Mouse (Mus musculus): ENCODE results near the gene Nme7. TPM values are rescaled to one million over a fixed set of nuclear protein-coding genes. Genes with fewer than 3 reads are reported as not detected.
A peak's percentile ranks its signal among the peaks of the same experiment; 100 is the strongest.

Gene Nme7
- total RNA-seq, 4 experiments from 2014 or later, result 22.7 to 32.0 (median 28.0) TPM

DNA sequence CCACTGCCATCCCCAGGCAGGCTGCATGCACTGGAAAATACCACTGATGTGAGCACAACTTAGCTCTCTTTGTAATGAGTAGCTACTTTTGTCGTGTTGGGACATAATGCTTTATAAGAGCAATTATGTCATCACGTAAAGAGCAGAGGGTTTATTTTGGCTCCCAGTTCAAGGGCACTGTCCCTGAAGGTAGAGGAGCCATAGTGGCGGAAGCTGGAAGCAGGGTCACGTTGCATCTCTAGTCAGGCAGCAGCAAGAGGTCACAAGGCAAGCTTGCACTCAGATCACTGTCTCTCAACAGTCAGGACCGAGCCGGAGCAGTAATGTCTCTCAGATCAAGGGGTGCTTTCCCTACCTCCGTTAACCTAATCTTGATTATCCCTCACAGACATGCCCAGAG lies 123.9 kb downstream of the Nme7 start:
- no peak for DNase-seq (ENCODE audit: low spot score in 2 of 2)

DNA sequence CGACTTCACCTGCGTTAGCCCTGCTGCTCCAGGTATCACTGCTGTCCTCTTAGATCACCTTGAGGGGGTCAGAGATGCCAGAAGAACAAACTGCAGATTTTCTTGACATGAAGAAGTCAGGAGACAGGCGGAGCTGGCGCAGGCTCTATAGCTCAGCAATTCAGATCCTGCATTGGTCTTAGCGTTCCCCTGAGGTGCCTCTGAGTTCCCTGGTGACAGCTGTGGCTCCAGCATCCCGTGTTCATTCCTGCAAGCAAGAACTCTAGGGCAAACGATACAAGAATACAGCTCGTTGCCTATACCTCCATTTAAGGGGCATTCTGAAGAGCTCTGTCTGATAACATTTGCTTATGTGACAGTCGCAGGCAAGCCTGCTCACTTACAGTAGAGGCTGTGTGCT lies 124.7 kb downstream of the Nme7 start:
- no peak for DNase-seq (ENCODE audit: low spot score in 2 of 2)

GRCm38 (mm10) chr1:164432649-164433048 lies 128.7 kb downstream of the Nme7 start:
- no peak for DNase-seq (ENCODE audit: low spot score in 2 of 2)

DNA sequence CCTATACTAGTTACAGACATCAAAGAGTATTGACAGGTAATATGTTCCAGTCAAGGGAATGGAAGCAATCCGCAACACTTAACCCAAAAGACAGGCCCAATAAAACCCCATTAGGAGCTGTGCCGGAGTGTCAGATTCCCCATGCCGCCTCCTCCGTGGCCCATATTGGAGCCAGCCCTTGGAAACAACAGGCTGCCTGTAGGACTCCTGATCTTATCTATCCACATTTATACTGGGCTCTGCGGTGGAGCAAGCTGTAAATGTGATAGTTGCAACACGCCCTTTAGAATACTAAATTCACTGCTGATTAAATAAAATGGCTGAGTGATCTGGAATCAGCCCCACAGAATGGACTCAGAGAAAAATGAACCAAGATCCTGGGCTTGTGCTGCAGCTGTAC lies 130.1 kb downstream of the Nme7 start:
- DNase-seq (ENCODE audit: low spot score in 2 of 2), result no peak

DNA sequence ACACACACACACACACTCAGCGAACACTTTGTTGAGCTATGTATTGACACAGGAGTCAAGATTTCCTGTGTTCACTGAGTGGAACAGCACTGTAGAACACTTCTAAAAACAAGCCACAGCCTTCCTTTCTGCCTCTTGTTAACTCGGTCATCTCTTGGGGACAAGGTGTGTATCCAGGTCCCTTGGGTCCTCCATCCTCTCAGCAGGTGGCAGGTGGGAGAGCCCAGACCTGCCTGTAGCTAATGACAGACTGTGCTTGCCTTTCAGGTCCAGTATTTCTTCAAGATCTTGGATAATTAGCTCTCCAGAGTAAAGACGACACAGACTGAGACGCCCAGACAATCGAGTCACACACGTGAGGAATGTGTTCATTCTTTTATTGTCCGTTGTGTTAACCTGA lies 132.8 kb downstream of the Nme7 start:
- DNase-seq (ENCODE audit: low spot score in 2 of 2), result no peak

DNA sequence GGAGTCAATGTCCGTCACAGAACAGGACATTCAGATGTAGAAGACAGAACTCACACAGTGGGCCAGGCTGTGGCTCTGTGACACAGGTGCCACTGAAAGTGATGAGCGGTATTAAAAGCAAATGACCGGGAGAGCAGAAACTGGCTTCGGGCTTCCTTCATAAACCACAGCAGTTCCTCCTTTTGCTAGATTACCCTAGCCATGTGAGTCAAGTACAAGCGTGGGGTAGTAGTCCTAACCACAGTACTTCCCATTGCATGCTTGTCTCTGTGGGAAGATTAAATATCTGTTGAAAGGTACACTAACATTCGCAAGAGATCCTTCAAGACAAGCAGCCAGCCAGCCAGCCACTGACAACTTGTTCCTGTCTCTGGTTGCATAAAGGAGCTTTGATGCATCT lies 136.3 kb downstream of the Nme7 start:
- no peak for DNase-seq (ENCODE audit: low spot score in 2 of 2)

GRCm38 (mm10) chr1:164440708-164441407 lies 136.9 kb downstream of the Nme7 start:
- no peak for DNase-seq (ENCODE audit: low spot score in 2 of 2)

DNA sequence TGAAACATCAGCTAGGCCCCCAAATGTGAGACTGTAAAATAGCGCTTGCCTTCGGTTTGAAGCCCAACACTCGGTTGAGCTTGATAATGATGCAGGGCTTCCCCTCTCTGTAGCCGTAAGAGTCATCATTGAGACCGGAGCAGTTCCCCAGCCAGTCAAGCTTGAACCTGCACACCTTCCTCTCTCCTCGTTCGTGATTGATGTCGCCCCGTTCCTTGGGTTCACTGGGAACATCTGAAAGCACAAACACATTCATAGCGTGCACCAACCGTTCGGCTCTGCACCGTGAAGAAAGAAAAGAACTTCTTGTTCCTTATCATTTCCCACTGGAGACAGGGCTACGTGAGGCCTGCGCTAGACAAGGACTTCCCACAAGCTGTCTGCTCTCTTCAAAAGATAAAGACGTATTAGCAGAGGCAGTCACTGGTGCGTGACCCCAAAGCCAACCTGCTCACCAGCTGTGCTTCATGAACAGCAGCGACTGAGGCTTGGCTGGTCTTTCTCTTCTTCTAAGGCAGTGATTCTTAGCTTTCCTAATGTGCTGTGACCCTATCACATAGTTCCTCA lies 137.6 kb downstream of the Nme7 start:
- DNase-seq (ENCODE audit: low spot score in 2 of 2), result no peak

DNA sequence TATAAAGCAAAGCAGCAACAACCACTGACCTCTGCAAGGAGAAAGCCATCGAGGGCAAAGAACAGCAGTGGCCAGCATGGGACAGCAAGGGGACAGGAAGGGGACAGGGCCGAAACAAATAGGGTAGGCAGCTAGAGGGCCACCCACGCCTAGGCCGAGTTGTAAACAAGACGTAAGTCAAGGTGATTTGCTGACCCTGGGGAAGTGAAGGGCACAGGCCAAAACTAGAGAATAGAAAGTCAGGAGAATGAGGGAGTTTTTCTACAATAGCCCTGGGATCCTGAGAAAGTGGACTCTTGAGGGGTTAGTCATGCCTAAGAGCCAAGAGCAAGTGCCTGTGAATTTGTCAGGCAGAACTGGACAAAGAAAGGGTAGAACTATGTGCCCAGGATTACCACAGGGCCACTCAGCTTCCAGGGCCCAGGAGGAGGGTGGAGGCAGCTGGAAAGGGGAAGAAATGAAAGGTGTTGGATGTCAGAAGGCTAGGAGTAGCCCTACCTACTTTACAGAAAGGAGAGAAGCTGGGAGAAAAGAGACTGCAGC lies 141.8 kb downstream of the Nme7 start:
- DNase-seq (ENCODE audit: low spot score in 2 of 2), result no peak

DNA sequence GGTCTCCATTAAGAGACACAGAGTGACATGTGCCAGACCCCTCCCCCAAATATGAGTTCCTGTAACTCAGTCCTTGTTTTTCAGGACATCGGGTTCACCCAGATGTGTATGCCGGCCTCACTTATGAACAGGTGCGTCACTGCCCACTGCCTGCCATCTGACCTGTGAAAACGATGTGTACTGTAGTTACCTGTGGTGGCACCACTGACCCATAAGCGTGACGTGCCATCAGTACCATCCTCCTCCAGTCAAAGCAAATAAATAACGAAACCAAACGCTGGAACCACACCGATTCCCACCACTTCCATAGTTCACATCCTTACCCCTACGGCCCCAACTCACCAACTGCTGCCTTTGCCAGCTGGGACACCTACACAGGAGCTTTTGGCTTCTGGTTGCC lies 142.6 kb downstream of the Nme7 start:
- no peak for DNase-seq (ENCODE audit: low spot score in 2 of 2)

GRCm38 (mm10) chr1:164447521-164447920 lies 143.6 kb downstream of the Nme7 start:
- no peak for DNase-seq (ENCODE audit: low spot score in 2 of 2)

DNA sequence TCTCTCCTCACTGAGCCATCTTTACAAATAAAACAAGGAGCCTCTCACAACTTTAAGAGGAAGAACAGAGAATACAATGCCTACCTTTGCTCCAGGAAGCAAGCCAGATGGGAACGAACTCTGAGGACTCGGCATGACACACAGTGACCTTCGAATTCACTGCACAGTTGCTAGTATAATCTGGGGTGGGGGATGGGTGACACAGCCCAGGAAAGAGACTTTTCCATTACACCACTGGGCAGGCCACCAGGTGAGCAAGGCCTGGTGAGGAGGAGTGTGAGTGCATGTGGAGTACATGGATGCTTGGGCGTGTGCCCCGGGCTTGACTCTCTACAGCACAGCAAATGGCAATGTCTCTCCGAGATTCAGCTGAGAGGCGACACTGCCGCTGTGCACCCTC lies 145.7 kb downstream of the Nme7 start:
- DNase-seq (ENCODE audit: low spot score in 2 of 2), result no peak

DNA sequence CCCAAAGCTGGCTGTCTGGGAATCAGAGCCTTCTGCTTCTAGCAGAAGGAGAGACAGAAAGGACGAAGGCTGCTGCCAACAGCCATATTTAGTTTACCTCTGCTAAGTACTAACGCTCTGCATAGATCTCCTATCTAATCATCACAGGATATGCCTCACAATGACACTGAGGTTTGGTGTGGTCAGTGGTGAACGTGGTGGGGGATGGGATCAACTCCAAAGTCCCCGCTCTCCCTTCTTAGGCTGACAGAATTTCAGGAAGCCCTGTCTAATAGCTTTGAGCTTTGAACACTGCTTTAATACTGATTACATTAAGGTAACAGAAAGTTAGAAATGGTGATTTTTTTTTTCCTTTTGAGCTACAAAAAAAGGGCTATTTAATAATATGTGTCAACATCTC lies 146.3 kb downstream of the Nme7 start:
- DNase-seq (ENCODE audit: low spot score in 2 of 2), result no peak

GRCm38 (mm10) chr1:164450644-164451043 lies 146.7 kb downstream of the Nme7 start:
- DNase-seq (ENCODE audit: low spot score in 2 of 2), result no peak

DNA sequence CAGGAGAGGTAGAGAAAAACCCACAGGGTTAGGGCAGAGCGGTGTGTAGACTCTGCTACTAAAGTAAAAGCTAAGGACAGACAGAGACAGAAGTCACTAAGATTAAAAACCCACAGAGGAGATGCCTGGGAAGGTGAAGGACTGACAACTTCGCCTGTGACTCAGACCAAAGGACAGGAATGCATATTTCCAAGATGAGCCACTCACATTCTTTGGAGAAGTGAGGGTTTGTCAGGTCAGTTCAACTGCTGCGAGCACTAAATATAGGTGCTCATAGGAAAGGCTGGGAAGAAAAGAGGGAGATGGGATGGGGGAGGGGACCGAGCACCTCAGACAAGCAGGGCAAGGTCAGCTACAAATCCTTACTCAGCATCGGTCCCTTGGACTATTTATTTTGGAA lies 147.4 kb downstream of the Nme7 start:
- no peak for DNase-seq (ENCODE audit: low spot score in 2 of 2)

- no peak for DNase-seq (ENCODE audit: low spot score in 2 of 2)
Observed at GRCm38 (mm10) chr1:164452580-164452979, 148.7 kb downstream of the Nme7 start.

DNA sequence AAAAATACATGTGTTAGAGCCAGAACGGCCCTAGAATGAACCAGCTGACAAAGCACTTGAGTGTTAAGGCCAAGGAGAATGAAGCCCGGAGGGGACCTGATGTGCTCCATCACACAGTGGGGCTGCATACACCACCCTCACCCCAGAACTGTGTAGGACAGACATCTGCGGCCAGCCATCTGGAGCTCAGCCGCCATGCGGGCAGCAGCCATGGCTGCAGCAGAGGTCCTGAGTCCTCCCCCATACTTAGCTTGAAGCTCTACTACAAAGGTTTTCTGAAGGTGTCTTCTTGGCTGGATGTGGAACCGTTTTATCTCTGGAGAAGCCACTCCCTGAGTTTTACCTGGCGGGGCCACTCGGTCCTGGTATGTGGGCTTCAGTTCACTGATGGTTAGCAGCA lies 149.2 kb downstream of the Nme7 start:
- DNase-seq (ENCODE audit: low spot score in 2 of 2), result no peak

DNA sequence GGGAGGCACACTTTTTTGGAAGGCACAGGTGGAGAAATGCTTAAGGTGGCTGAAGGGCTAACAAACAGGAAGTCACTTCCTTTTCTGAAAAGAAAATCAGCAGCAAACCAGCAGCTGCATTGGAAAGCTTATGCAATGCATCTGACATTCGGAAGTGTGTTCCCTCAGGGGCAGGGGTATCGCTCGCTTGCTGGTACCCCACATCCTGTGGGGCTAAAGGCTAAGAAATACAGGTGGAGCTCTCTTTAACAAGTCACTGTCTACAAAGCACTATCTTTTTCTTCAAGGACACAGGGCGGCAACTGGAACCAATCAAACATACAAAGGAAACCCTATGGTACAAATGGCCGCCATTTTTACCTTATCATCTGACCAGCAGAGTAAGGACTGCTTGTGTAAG lies 149.8 kb downstream of the Nme7 start:
- DNase-seq (ENCODE audit: low spot score in 2 of 2), result no peak

- peak in 1 of 2 experiments; percentile 70 for DNase-seq (ENCODE audit: low spot score in 2 of 2)
Observed at GRCm38 (mm10) chr1:164454747-164455400, 151.0 kb downstream of the Nme7 start.

DNA sequence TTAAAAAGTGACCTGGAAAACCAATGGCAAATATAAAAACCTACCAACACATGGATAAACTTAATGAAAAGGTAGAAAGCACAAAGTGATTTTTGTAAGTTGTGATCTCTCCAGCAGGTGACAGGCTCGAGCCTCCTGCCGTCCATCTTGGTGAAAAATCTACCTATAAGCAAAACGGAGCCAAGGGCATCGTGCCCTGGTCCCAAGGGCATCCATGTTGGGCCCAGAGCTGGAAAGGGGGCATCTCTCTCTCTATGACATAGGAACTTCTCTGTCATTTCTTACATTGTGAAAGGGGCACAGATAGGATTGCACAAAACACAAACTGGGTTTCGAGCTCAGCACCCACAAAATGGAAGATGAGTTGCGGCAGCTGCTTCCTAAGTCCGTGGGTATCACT lies 151.7 kb downstream of the Nme7 start:
- DNase-seq (ENCODE audit: low spot score in 2 of 2), result no peak

DNA sequence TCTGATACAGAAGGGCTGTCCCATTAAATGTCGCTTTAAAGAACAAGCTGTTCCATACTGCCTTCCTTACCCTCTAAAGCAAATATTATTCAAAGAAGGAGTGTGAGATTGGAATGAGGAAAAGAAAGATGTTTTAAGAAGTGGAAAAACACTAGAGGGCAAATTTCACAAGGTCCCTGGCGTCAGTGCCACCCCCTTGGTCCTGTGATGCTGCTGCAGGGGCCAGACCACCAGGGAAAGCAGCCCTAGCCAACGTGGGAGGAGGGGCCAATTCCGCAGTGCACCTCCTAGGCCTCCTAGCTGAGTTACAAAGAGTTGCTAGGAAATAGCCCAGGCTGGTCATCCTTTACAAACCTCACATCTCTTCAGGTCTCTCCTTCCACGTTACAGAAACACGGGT lies 152.1 kb downstream of the Nme7 start:
- no peak for DNase-seq (ENCODE audit: low spot score in 2 of 2)

GRCm38 (mm10) chr1:164456731-164457130 lies 152.8 kb downstream of the Nme7 start:
- peak in 1 of 2 experiments; percentile 74 for DNase-seq (ENCODE audit: low spot score in 2 of 2)
